Mouse (Mus musculus): Measurements from ENCODE around the gene Fyn. TPM values are rescaled to one million over a fixed set of nuclear protein-coding genes. Genes with fewer than 3 reads are reported as not detected.

The Fyn gene
- polyA plus RNA-seq, 1 experiment from 2014 or later, result 32.6 TPM

DNA sequence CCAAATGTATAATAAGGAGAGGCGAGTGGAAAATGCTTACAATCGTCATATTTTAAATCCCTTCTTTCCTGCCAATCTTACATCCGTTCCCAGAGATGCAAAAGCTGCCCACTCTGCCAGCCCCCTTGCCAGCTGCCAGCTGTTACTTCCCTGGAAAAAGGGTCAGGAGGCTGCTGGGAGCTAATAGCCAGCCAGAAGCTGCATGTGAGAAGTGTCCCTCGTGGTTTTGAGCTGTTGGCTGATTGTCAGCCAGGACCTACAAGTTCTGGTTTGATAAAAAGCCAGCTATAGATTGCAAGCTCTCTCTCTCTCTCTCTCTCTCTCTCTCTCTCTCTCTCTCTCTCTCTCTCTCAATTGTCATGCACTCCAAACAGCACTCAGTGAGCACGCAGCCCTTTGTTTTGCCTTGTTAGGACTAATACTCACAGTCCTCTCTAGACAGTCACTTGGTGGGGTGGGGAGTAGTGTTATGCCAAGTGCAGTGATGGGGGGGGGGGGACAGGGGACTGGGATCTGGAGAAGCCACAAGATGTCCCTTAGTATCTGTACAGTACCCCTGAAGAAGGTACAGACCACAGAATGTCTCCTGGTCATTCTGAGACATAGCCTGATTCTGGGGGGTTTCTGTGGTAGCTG lies 218.8 kb downstream of the Fyn start:
- Histone ChIP-seq H3K27me3 (ENCODE audit: control insufficient read depth, insufficient read depth, low read length) (no peaks in the 10 kb centered on the region), H3K36me3 (ENCODE audit: control insufficient read depth, insufficient read depth, low read length) (no peaks in the 10 kb centered on the region), H3K4me2 (replicated peaks; ENCODE audit: low read depth, low read length) (no peak overlapping the region), H3K4me3 (ENCODE audit: low read length) (no peak overlapping the region), H3K9me3 (ENCODE audit: control insufficient read depth, low read length) (no peaks in the 10 kb centered on the region), H3K27ac (ENCODE audit: low read depth, low read length) (no peak overlapping the region), H3K9ac (ENCODE audit: low read depth, low read length) (no peak overlapping the region), H3K4me1 (ENCODE audit: control insufficient read depth, insufficient read depth, low read length) (peaks cover 8% of the 10 kb centered on the region)
- no peak for ATAC-seq (ENCODE audit: low FRiP score, low TSS enrichment)
- 71% methylated on average over 5 of the region's 5 CpGs for WGBS

DNA sequence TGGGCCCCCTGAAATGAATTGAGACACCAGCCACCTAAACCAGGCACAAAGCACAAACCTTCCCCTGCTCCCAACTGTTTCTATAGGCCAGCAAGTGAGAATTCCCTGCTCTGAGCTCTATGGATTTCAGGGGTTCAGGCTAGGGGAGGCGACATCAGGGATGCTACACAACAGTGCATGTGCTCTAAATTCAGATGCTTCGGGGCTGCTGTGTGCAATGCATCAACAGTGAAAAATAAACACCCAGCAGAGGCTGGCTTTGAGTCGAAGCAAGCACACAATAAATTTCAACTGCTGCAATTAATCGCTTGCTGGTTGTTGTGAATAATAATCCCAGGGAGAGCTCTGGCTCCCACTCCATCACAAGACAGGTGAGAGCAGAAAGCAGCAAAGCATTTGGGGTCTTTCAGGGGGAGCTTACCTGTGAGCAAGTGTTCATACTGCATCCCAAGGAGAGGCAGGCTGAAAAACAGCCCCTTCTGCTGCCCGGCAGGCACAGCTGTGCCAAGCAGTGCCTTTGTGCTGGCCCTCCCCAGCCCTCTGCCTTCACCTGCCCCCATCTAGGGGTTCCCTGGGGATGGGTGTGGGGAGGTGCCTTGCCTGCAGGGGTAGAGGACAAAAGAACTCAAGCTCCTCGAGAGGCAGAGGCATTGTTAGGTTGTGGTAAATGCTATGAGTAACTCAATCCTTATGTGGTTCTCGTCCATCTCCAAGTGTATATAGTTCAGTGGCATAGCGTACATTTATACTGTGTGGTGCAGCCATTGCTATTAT lies 219.5 kb downstream of the Fyn start:
- Histone ChIP-seq H3K27me3 (ENCODE audit: control insufficient read depth, insufficient read depth, low read length) (no peaks in the 10 kb centered on the region), H3K9me3 (ENCODE audit: control insufficient read depth, low read length) (peaks cover 3% of the 10 kb centered on the region; the same call in 1 of the 2 replicates), H3K4me1 (ENCODE audit: control insufficient read depth, insufficient read depth, low read length) (peaks cover 8% of the 10 kb centered on the region), H3K36me3 (ENCODE audit: control insufficient read depth, insufficient read depth, low read length) (no peaks in the 10 kb centered on the region), H3K4me3 (ENCODE audit: low read length) (no peak overlapping the region), H3K4me2 (replicated peaks; ENCODE audit: low read depth, low read length) (no peak overlapping the region), H3K9ac (ENCODE audit: low read depth, low read length) (no peak overlapping the region), H3K27ac (ENCODE audit: low read depth, low read length) (no peak overlapping the region)
- ATAC-seq (ENCODE audit: low FRiP score, low TSS enrichment), result no peak
- WGBS, result 49% methylated on average over 8 of the region's 8 CpGs

DNA sequence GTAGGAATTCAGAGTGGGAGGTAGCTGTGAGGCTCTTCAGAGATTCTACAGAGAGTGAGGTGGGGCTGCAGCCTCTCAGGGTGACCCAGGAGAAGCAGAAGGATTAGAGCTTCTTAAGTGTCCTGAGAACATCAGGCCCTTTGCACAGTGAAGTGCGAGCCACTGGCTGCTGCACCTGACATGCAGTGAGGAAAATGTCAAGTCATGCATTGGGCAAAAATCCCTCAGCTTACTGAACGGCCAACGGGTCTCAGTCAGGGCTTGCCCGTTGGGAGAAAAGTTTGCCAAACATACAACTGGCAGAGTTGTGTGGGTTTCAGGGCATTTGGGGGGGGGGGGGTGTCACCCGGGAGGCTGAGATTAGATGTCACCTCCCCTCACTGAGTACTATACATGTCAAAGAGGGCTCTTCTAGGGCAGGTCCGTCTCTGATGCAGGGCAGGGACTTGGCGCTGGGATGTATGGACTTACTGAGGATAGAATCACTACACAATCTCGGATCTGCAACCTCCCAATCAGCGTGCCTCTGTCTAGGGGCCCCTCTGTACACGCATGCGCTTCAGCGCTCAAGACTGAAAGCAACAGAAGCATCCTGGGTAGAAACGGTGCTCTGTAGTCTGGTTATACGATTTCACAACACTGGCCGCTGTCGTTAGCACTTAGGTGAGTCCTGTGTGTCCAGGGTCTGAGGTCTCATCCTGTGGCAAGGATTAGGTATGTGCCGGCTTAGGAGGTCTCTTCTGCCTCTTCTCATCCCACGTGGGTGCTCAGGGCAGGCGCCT lies 221.3 kb downstream of the Fyn start:
- ATAC-seq (ENCODE audit: low FRiP score, low TSS enrichment), result no peak
- no peak overlapping the region for H3K27ac ChIP-seq (ENCODE audit: low read depth, low read length)
- H3K4me3 ChIP-seq (ENCODE audit: low read length), result no peak overlapping the region
- no peaks in the 10 kb centered on the region for H3K36me3 ChIP-seq (ENCODE audit: control insufficient read depth, insufficient read depth, low read length)
- no peak overlapping the region for H3K4me2 ChIP-seq (replicated peaks; ENCODE audit: low read depth, low read length)
- H3K27me3 ChIP-seq (ENCODE audit: control insufficient read depth, insufficient read depth, low read length), result no peaks in the 10 kb centered on the region
- peaks cover 13% of the 10 kb centered on the region; the same call in 1 of the 2 replicates for H3K9me3 ChIP-seq (ENCODE audit: control insufficient read depth, low read length)
- WGBS, result 58% methylated on average over 19 of the region's 19 CpGs
- peaks cover 8% of the 10 kb centered on the region for H3K4me1 ChIP-seq (ENCODE audit: control insufficient read depth, insufficient read depth, low read length)
- no peak overlapping the region for H3K9ac ChIP-seq (ENCODE audit: low read depth, low read length)

DNA sequence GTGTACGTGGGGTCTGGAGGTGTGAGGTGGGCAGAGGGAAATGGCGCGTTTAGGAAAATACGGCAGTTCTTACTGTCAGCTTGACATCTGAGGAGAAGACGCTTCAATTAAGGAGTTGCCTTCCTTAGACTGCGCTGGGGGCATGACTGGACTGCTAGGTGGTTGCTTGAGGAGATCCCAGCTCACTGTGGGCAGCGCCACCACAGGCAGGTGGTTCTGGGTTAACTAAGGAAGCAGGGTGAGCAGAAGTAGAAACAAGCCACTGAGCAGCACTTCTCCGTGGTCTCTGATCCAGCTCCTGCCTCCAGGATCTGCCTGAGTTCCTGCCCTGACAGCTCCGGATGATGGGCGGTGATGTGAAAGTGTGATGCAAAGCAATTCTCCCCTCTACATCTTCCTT lies 222.0 kb downstream of the Fyn start:
- H3K27me3 ChIP-seq (ENCODE audit: control insufficient read depth, insufficient read depth, low read length), result no peaks in the 10 kb centered on the region
- H3K36me3 ChIP-seq (ENCODE audit: control insufficient read depth, insufficient read depth, low read length), result no peaks in the 10 kb centered on the region
- no peak overlapping the region for H3K4me3 ChIP-seq (ENCODE audit: low read length)
- ATAC-seq (ENCODE audit: low FRiP score, low TSS enrichment), result no peak
- H3K27ac ChIP-seq (ENCODE audit: low read depth, low read length), result no peak overlapping the region
- peaks cover 8% of the 10 kb centered on the region for H3K4me1 ChIP-seq (ENCODE audit: control insufficient read depth, insufficient read depth, low read length)
- H3K9ac ChIP-seq (ENCODE audit: low read depth, low read length), result no peak overlapping the region
- H3K4me2 ChIP-seq (replicated peaks; ENCODE audit: low read depth, low read length), result no peak overlapping the region
- WGBS, result 70% methylated on average over 10 of the region's 10 CpGs
- H3K9me3 ChIP-seq (ENCODE audit: control insufficient read depth, low read length), result peaks cover 13% of the 10 kb centered on the region; the same call in 1 of the 2 replicates

DNA sequence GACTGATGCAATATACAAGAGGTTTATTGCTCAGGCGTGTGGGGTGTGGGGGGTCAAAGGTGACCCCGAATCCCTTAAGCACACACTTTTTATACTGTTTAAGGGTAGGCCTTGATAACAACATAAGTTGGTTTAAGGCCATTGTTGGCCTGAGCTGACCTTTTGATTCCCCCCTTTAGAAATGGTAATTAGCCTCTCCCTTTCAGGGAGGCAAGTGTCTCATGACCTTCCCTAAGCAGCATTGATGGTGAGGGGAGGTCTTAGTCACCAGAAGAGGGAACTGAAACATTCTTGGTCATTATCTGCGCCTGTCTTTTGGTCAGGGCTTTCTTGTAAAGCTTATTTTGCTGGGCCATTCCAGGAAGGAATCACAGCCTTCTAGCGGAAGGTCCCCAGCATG lies 223.8 kb downstream of the Fyn start:
- Histone ChIP-seq H3K36me3 (ENCODE audit: control insufficient read depth, insufficient read depth, low read length) (no peaks in the 10 kb centered on the region), H3K9ac (ENCODE audit: low read depth, low read length) (no peak overlapping the region), H3K4me2 (replicated peaks; ENCODE audit: low read depth, low read length) (no peak overlapping the region), H3K4me3 (ENCODE audit: low read length) (no peak overlapping the region), H3K27ac (ENCODE audit: low read depth, low read length) (no peak overlapping the region), H3K4me1 (ENCODE audit: control insufficient read depth, insufficient read depth, low read length) (peaks cover 8% of the 10 kb centered on the region), H3K9me3 (ENCODE audit: control insufficient read depth, low read length) (peaks cover 13% of the 10 kb centered on the region; the same call in 1 of the 2 replicates), H3K27me3 (ENCODE audit: control insufficient read depth, insufficient read depth, low read length) (no peaks in the 10 kb centered on the region)
- 91% methylated on average over 4 of the region's 4 CpGs for WGBS
- no peak for ATAC-seq (ENCODE audit: low FRiP score, low TSS enrichment)

DNA sequence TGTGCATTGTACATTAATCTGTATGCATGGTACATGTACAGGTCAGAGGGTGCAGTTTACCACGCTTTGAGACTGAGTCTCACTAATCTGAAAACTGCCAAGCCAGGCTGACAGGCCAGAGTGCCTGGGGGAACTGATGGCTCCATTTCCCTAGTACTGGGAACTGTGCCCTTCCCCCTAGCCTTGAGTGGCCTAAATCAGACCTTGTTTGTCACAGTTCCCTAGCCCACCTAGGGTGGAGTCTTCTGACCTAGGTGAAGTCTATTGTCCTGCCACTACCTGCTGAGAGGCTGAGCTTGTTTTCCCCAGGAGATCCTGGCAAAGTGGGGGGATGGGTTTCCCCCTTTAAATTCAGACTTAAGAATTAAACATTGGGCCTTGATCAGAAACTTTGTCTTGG lies 226.1 kb downstream of the Fyn start:
- H3K4me1 ChIP-seq (ENCODE audit: control insufficient read depth, insufficient read depth, low read length), result 0 out of 2 replicates have a peak, but pooled peaks cover 5% of the 10 kb centered on the region
- peaks cover 13% of the 10 kb centered on the region; the same call in 1 of the 2 replicates for H3K9me3 ChIP-seq (ENCODE audit: control insufficient read depth, low read length)
- H3K4me3 ChIP-seq (ENCODE audit: low read length), result no peak overlapping the region
- no peaks in the 10 kb centered on the region for H3K27me3 ChIP-seq (ENCODE audit: control insufficient read depth, insufficient read depth, low read length)
- H3K4me2 ChIP-seq (replicated peaks; ENCODE audit: low read depth, low read length), result no peak overlapping the region
- WGBS, result 88% methylated on average over 1 of the region's 1 CpGs
- H3K27ac ChIP-seq (ENCODE audit: low read depth, low read length), result no peak overlapping the region
- ATAC-seq (ENCODE audit: low FRiP score, low TSS enrichment), result no peak
- H3K36me3 ChIP-seq (ENCODE audit: control insufficient read depth, insufficient read depth, low read length), result no peaks in the 10 kb centered on the region
- no peak overlapping the region for H3K9ac ChIP-seq (ENCODE audit: low read depth, low read length)

DNA sequence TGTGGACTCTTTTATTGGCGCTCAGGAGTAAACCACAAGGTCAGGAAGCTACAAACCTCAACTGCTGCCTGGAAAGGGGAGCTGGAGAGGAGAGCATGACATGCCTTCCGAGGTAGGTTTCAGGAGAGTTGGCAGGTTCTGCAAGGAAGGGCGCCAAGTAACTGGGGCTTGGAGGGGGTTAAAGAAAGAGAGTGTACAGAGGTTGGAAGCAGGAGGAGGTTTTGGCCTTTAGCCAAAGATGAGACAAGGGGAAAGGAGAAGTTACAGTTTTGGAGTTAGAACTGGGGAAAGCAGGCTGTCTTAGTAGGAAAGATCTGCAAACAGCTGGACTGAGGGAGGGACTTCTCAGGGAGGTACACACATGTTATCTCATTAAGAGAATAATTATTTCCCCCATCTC lies 227.2 kb downstream of the Fyn start:
- H3K4me1 ChIP-seq (ENCODE audit: control insufficient read depth, insufficient read depth, low read length), result 0 out of 2 replicates have a peak, but pooled peaks cover 5% of the 10 kb centered on the region
- no peak overlapping the region for H3K4me2 ChIP-seq (replicated peaks; ENCODE audit: low read depth, low read length)
- H3K9ac ChIP-seq (ENCODE audit: low read depth, low read length), result no peak overlapping the region
- H3K4me3 ChIP-seq (ENCODE audit: low read length), result no peak overlapping the region
- WGBS, result 78% methylated on average over 3 of the region's 3 CpGs
- ATAC-seq (ENCODE audit: low FRiP score, low TSS enrichment), result no peak
- H3K9me3 ChIP-seq (ENCODE audit: control insufficient read depth, low read length), result peaks cover 13% of the 10 kb centered on the region; the same call in 1 of the 2 replicates
- no peaks in the 10 kb centered on the region for H3K27me3 ChIP-seq (ENCODE audit: control insufficient read depth, insufficient read depth, low read length)
- H3K36me3 ChIP-seq (ENCODE audit: control insufficient read depth, insufficient read depth, low read length), result no peaks in the 10 kb centered on the region
- peak overlapping the region; percentile 43; the same call in 1 of the 2 replicates for H3K27ac ChIP-seq (ENCODE audit: low read depth, low read length)

DNA sequence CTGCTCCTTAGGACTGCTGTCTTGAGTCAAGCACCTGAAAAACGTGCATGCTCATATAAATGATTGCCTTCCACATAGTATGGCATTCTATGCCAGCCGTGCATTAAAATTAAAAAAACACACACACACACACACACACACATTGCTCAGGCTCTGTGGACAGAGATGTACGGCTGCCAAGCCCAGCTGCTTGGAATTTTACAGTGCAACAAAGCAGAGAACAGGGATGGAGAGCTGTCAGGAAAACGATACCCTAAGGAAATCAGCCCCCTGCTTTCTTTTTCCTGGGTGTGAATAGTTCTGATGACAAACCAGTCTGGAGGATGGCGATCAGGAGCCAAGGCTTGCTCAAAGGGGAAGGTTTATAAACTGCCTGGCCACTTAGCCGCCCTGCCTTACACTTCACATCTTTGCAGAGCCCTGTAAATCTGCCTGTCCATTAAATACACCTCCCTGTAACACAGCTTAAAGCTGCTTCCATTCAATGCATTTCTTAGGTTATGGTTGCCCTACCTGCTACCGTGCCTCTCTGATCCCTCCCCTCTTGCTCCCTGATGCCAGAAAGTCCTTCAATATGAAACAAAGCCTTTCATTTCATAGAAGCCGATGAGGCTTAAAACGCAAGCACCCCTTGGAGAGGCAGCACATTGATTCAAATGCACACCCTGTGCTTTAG lies 228.6 kb downstream of the Fyn start:
- no peak overlapping the region for H3K27ac ChIP-seq (ENCODE audit: low read depth, low read length)
- no peaks in the 10 kb centered on the region for H3K36me3 ChIP-seq (ENCODE audit: control insufficient read depth, insufficient read depth, low read length)
- no peak overlapping the region for H3K4me2 ChIP-seq (replicated peaks; ENCODE audit: low read depth, low read length)
- no peaks in the 10 kb centered on the region for H3K27me3 ChIP-seq (ENCODE audit: control insufficient read depth, insufficient read depth, low read length)
- WGBS, result 33% methylated on average over 9 of the region's 9 CpGs
- no peak overlapping the region for H3K9ac ChIP-seq (ENCODE audit: low read depth, low read length)
- 0 out of 2 replicates have a peak, but pooled peaks cover 5% of the 10 kb centered on the region for H3K4me1 ChIP-seq (ENCODE audit: control insufficient read depth, insufficient read depth, low read length)
- no peak overlapping the region for H3K4me3 ChIP-seq (ENCODE audit: low read length)
- peaks cover 13% of the 10 kb centered on the region; the same call in 1 of the 2 replicates for H3K9me3 ChIP-seq (ENCODE audit: control insufficient read depth, low read length)
- ATAC-seq (ENCODE audit: low FRiP score, low TSS enrichment), result no peak

All from kidney, embryonic 14.5 days (tissue).